Mouse (Mus musculus) lung, postnatal 0 days (tissue): ENCODE data around the gene Bag6. TPM values are rescaled to one million over a fixed set of nuclear protein-coding genes. Genes with fewer than 3 reads are reported as not detected.
"Not testable (repeated sequence)": the region's sequence is repeated elsewhere in the genome, so short reads cannot be mapped to it uniquely, and the experiment has no call there.

Experiments used
- ATAC-seq: fragments of 200-750 bp; cut with Nextera tagmentation; 2 replicates; pipeline ENCODE4 v1.8.0; 2017; ENCODE audit warnings: moderate library complexity
- DNase-seq: peaks from one replicate; pipeline ENCODE4 v3.0.0-alpha.2; 2016; ENCODE audit warnings: low spot score
- H3K27ac ChIP-seq: fragments of 300-500 bp; sonication (generic); 2 replicates; pipeline ENCODE4 v1.5.1; 2014; ENCODE audit warnings: antibody characterized with exemption, mild to moderate bottlenecking, low read length, mixed read lengths
- H3K27me3 ChIP-seq: fragments of 300-500 bp; sonication (generic); replicated peaks from 2 replicates; pipeline ENCODE4 v1.6.1; 2014; ENCODE audit warnings: low read length, mixed read lengths; ENCODE audit not compliant: insufficient read depth
- H3K36me3 ChIP-seq: fragments of 300-500 bp; sonication (generic); 2 replicates; pipeline ENCODE4 v1.6.1; 2014; ENCODE audit warnings: low read length, mixed read lengths; ENCODE audit not compliant: insufficient read depth
- H3K4me1 ChIP-seq: fragments of 300-500 bp; sonication (generic); 2 replicates; pipeline ENCODE4 v1.6.1; 2014; ENCODE audit warnings: antibody characterized with exemption, low read depth, low read length, mixed read lengths; ENCODE audit not compliant: insufficient read depth
- H3K4me2 ChIP-seq: fragments of 300-500 bp; sonication (generic); replicated peaks from 2 replicates; pipeline ENCODE4 v1.6.1; 2014; ENCODE audit warnings: low read depth, mild to moderate bottlenecking, low read length, moderate library complexity, mixed read lengths
- H3K4me3 ChIP-seq: fragments of 300-500 bp; sonication (generic); 2 replicates; pipeline ENCODE4 v1.5.1; 2014; ENCODE audit warnings: low read depth, low read length
- H3K9ac ChIP-seq: fragments of 300-500 bp; sonication (generic); replicated peaks from 2 replicates; pipeline ENCODE4 v1.6.1; 2014; ENCODE audit warnings: low read depth, mild to moderate bottlenecking
- H3K9me3 ChIP-seq: fragments of 300-500 bp; sonication (generic); 2 replicates; pipeline ENCODE4 v1.6.1; 2016; ENCODE audit warnings: low read length, mixed read lengths
- CTCF ChIP-seq: IDR thresholded peaks from 2 replicates; pipeline ENCODE4 v1.5.1; 2016; ENCODE audit warnings: antibody characterized with exemption, mild to moderate bottlenecking
- EP300 ChIP-seq: IDR thresholded peaks from 2 replicates; pipeline ENCODE4 v1.6.1; 2016; ENCODE audit warnings: antibody characterized with exemption, mild to moderate bottlenecking, control low read depth
- WGBS: fragments of 180-500 bp; shearing (Covaris S2); extraction: QIAGEN DNeasy Blood & Tissue Kit; methylation state at CpG from one replicate; pipeline ENCODE4 v1.1.7; 2014; 5-methylcytosine and 5-hydroxymethylcytosine counted together
- polyA plus RNA-seq: library from polyadenylated mRNA; unstranded; fragments of >200 nt; fragmentation: Nextera tagmentation; extraction: Ambion mirVana; gene quantifications from 2 replicates; pipeline ENCODE4 v1.2.1, GENCODE M21; 2015

The Bag6 gene
- polyA plus RNA-seq, 1 experiment from 2014 or later, result 34.8 TPM

DNA sequence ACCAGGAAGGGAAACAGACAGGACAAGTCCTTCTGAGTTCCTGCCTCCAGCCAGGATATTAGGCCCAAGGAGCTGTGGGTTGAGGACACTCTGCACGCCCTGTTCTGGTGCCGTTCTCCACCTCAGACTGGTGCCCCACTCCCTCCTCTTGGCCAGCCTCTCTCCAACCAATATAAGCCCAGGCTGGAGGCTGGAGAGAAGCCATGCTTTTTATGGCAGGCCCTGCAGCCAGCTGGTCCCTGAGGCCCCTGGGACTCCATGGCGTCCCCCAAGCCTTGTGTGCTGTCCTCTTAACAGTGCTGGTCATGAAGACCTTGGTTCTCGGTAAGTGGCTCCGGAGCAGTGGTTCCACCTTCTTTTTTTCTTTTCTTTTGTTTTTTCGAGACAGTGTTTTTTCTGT is 26.9 kb upstream of the Bag6 start, which contains the start of gene Ly6g5c:
Gene Ly6g5c, plus strand, starts transcription at position 183 of the 400 bp plus-strand sequence.
- H3K9ac ChIP-seq, result no peak within 1 kb of the TSS
- TF ChIP-seq CTCF (no peak), EP300 (no peak)
- H3K4me1 ChIP-seq, result no peaks in the 10 kb centered on the region
- H3K36me3 ChIP-seq, result 0 out of 2 replicates have a peak, but pooled peaks cover 5% of the 10 kb centered on the region
- ATAC-seq (no peak), DNase-seq (no peak)
- no peaks in the 10 kb centered on the region for H3K9me3 ChIP-seq
- no peak within 1 kb of the TSS for H3K4me3 ChIP-seq
- WGBS, result 78% methylated on average over 6 of the region's 6 CpGs
- H3K4me2 ChIP-seq, result no peak within 1 kb of the TSS
- no peak within 1 kb of the TSS for H3K27ac ChIP-seq
- no peaks in the 10 kb centered on the region for H3K27me3 ChIP-seq

DNA sequence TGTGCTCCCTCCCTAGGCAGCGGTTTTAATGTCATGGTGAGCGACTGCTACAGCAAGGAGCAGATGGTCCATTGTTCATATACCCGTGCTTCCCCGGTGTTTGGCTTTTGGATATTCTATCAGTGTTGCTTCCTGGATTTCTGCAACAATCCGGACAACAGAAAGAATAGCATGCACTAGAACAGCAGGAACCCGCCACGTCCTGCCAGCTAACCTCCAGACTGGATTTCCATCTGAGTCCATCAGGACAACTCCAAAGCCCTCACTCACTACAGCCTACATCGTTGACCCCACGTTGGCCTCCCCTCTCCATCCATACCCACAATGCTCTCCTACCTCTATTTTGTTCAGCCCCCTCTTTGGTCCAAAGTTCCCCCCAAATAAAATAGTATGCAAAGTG is 23.2 kb upstream of the Bag6 start:
- WGBS, result 61% methylated on average over 9 of the region's 9 CpGs
- no peak for TF ChIP-seq CTCF
- no peak for TF ChIP-seq EP300
- Histone ChIP-seq H3K27me3 (no peaks in the 10 kb centered on the region), H3K9me3 (no peaks in the 10 kb centered on the region), H3K4me3 (no peak overlapping the region), H3K4me1 (no peaks in the 10 kb centered on the region), H3K36me3 (peaks cover 4% of the 10 kb centered on the region; the same call in 1 of the 2 replicates), H3K27ac (peak overlapping the region; percentile 15; the same call in 1 of the 2 replicates), H3K9ac (no peak overlapping the region), H3K4me2 (no peak overlapping the region)
- ATAC-seq (0 out of 2 replicates have a peak, but pooled peaks have one; percentile 12), DNase-seq (peak; percentile 25)

- H3K27me3 ChIP-seq, result no peaks in the 10 kb centered on the region
- no peak within 1 kb of the TSS for H3K27ac ChIP-seq
- DNase-seq (peak; percentile 56), ATAC-seq (no peak)
- TF ChIP-seq EP300 (no peak), CTCF (peak; percentile 65)
- H3K4me3 ChIP-seq, result no peak within 1 kb of the TSS
- 83% methylated on average over 8 of the region's 8 CpGs for WGBS
- H3K9ac ChIP-seq, result no peak within 1 kb of the TSS
- H3K4me1 ChIP-seq, result peaks cover 3% of the 10 kb centered on the region; the same call in 1 of the 2 replicates
- no peaks in the 10 kb centered on the region for H3K9me3 ChIP-seq
- H3K4me2 ChIP-seq, result no peak within 1 kb of the TSS
- peaks cover 8% of the 10 kb centered on the region; the same call in 1 of the 2 replicates for H3K36me3 ChIP-seq
These were observed 19.6 kb upstream of the Bag6 start, which contains the start of gene Ly6g5b for GRCm38 (mm10) chr17:35115046-35116019. TSS of gene Ly6g5b (minus strand) at chr17:35115428.

- H3K4me1 ChIP-seq, result peaks cover 8% of the 10 kb centered on the region
- ATAC-seq (peak; percentile 2), DNase-seq (peak; percentile 45)
- peak overlapping the region; percentile 73 for H3K27ac ChIP-seq
- H3K4me2 ChIP-seq, result peak overlapping the region; percentile 84
- peak overlapping the region; percentile 94 for H3K9ac ChIP-seq
- no peak for TF ChIP-seq CTCF
- no peak for TF ChIP-seq EP300
- H3K36me3 ChIP-seq, result peaks cover 4% of the 10 kb centered on the region; the same call in 1 of the 2 replicates
- WGBS, result 0% methylated on average over 33 of the region's 33 CpGs
- peak overlapping the region; percentile 84 for H3K4me3 ChIP-seq
- H3K27me3 ChIP-seq, result no peaks in the 10 kb centered on the region
- no peaks in the 10 kb centered on the region for H3K9me3 ChIP-seq
These were observed 14.2 kb upstream of the Bag6 start for GRCm38 (mm10) chr17:35120745-35121142.

- ATAC-seq (peak; percentile 97), DNase-seq (peak; percentile 100)
- Histone ChIP-seq H3K4me1 (peaks cover 8% of the 10 kb centered on the region), H3K27ac (peak within 1 kb of the TSS; percentile 95), H3K4me2 (peak within 1 kb of the TSS; percentile 93), H3K9ac (peak within 1 kb of the TSS; percentile 94), H3K36me3 (peaks cover 4% of the 10 kb centered on the region; the same call in 1 of the 2 replicates), H3K4me3 (peak within 1 kb of the TSS; percentile 84), H3K9me3 (no peaks in the 10 kb centered on the region), H3K27me3 (no peaks in the 10 kb centered on the region)
- peak; percentile 13; the same call in 1 of the 2 replicates for TF ChIP-seq CTCF
- peak; percentile 64 for TF ChIP-seq EP300
- WGBS, result under 1% methylated on average over 50 of the region's 50 CpGs
These were observed 13.7 kb upstream of the Bag6 start, which contains the start of gene Gpank1 for GRCm38 (mm10) chr17:35121143-35121799. TSS of gene Gpank1 (plus strand) at chr17:35121455.

DNA sequence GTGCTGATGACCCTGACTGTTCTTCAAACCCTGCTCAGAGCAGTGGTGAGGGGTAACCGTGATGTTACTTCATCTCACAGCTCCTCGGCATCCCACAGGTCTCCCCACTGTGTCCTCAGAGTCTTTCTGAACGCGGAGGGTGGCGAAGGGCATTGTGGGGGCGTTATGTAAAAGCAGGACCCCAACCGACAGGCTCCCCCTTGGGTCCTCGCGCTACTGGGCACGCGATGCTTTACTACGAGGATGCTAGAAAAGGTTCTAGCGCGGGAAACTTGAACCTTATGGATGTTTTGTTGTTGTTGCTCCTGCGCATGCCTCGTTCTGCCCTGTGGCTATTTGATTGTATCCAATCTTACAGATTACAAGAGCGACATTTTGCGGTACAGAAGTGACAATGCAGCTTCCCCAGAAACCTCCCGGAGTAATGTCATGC is 13.1 kb upstream of the Bag6 start, which contains the start of gene Csnk2b:
Gene Csnk2b, minus strand, starts transcription at position 183 of the 433 bp plus-strand sequence.
- DNase-seq (peak; percentile 83), ATAC-seq (no peak; the same call in 1 of the 2 replicates)
- Histone ChIP-seq H3K27me3 (no peaks in the 10 kb centered on the region), H3K4me1 (peaks cover 9% of the 10 kb centered on the region), H3K27ac (peak within 1 kb of the TSS; percentile 95), H3K9me3 (no peaks in the 10 kb centered on the region), H3K9ac (peak within 1 kb of the TSS; percentile 94), H3K4me2 (peak within 1 kb of the TSS; percentile 93), H3K4me3 (peak within 1 kb of the TSS; percentile 84), H3K36me3 (peaks cover 4% of the 10 kb centered on the region; the same call in 1 of the 2 replicates)
- peak; percentile 60 for TF ChIP-seq CTCF
- no peak for TF ChIP-seq EP300
- WGBS, result under 1% methylated on average over 19 of the region's 19 CpGs

DNA sequence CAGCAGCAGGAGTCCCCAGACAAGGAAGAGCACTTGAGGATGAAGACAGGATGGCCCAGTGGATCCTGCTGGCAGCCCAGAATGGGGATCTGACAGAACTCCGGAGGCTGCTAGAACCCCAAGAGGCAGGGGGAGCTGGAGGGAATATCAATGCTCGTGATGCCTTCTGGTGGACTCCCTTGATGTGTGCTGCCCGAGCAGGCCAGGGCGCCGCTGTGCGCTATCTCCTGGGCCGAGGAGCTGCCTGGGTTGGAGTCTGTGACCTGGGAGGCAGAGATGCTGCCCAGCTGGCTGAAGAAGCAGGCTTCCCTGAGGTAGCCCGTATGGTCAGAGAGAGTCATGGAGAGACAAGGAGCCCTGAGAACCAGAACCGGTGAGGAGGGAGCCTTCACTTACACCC is 11.7 kb upstream of the Bag6 start:
- H3K4me3 ChIP-seq, H3K9ac ChIP-seq, DNase-seq, ATAC-seq, H3K27me3 ChIP-seq, H3K9me3 ChIP-seq, H3K36me3 ChIP-seq, H3K27ac ChIP-seq, H3K4me2 ChIP-seq: not testable (repeated sequence)
- peaks cover 18% of the 10 kb centered on the region for H3K4me1 ChIP-seq
- WGBS, result 93% methylated on average over 9 of the region's 9 CpGs

DNA sequence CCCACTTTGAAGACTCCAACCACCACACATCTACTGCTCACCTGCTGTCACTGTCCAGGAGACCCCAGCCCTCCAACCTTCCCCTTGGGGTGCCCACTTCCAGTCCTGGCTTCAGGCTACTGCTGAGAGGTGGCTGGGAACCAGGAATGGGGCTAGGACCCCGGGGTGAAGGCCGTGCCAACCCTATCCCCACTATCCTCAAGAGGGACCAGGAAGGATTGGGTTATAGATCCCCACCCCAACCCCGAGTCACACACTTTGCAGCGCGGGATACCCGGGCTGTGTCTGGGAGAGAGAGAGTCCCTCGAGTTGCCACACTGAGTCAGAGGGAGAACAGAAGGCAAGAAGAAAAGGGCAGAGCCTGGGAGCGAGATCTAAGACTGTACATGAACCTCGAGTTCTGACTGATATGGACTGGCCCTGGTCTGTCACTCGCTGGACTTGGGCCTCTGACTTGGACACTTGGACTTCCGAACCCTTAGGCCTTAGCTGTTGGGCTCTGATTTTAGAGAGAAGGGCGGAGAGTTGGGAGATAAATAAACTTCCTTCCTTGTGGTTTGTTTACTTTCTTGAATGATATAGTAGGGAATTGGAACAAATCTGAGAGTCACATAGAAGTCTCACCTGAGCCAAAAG is 10.6 kb upstream of the Bag6 start:
- not testable (repeated sequence) for H3K9me3 ChIP-seq, H3K27ac ChIP-seq, H3K9ac ChIP-seq, DNase-seq, H3K4me2 ChIP-seq, H3K36me3 ChIP-seq, ATAC-seq, H3K4me3 ChIP-seq, H3K27me3 ChIP-seq
- peaks cover 18% of the 10 kb centered on the region for H3K4me1 ChIP-seq
- WGBS, result 91% methylated on average over 12 of the region's 12 CpGs
